Mouse (Mus musculus) neural tube, embryonic 11.5 days (tissue): ENCODE data around the gene Pan3. TPM values are rescaled to one million over a fixed set of nuclear protein-coding genes. Genes with fewer than 3 reads are reported as not detected.

Experiments used
- ATAC-seq: fragments of 200-750 bp; cut with Nextera tagmentation; 2 replicates; pipeline ENCODE4 v1.8.0; 2017; ENCODE audit warnings: moderate number of reproducible peaks, mild to moderate bottlenecking, moderate TSS enrichment, moderate library complexity; ENCODE audit not compliant: insufficient read depth, low FRiP score, low TSS enrichment
- DNase-seq: peaks from one replicate; pipeline ENCODE4 v3.0.0-alpha.2; 2015; ENCODE audit warnings: low spot score
- H3K27ac ChIP-seq: fragments of 300-500 bp; sonication (generic); 2 replicates; pipeline ENCODE4 v1.5.1; 2014; ENCODE audit warnings: low read depth, mild to moderate bottlenecking, low read length
- H3K27me3 ChIP-seq: fragments of 300-500 bp; sonication (generic); 2 replicates; pipeline ENCODE4 v1.6.1; 2014; ENCODE audit warnings: mild to moderate bottlenecking, low read length, mixed read lengths; ENCODE audit not compliant: control insufficient read depth, insufficient read depth
- H3K36me3 ChIP-seq: fragments of 300-500 bp; sonication (generic); 2 replicates; pipeline ENCODE4 v1.6.1; 2014; ENCODE audit warnings: mild to moderate bottlenecking, low read length, moderate library complexity, mixed read lengths; ENCODE audit not compliant: control insufficient read depth, insufficient read depth
- H3K4me1 ChIP-seq: fragments of 300-500 bp; sonication (generic); 2 replicates; pipeline ENCODE4 v1.6.1; 2014; ENCODE audit warnings: low read length, mixed read lengths; ENCODE audit not compliant: control insufficient read depth, insufficient read depth
- H3K4me2 ChIP-seq: fragments of 300-500 bp; sonication (generic); 2 replicates; pipeline ENCODE4 v1.6.1; 2014; ENCODE audit warnings: low read depth, mild to moderate bottlenecking, moderate library complexity
- H3K4me3 ChIP-seq: fragments of 300-500 bp; sonication (generic); 2 replicates; pipeline ENCODE4 v1.5.1; 2014; ENCODE audit warnings: low read depth, low read length
- H3K9ac ChIP-seq: fragments of 300-500 bp; sonication (generic); 2 replicates; pipeline ENCODE4 v1.6.1; 2014; ENCODE audit warnings: mild to moderate bottlenecking, low read length
- H3K9me3 ChIP-seq: fragments of 300-500 bp; sonication (generic); 2 replicates; pipeline ENCODE4 v1.6.1; 2016; ENCODE audit warnings: low read length; ENCODE audit not compliant: control insufficient read depth
- WGBS: fragments of 180-500 bp; shearing (Covaris S2); extraction: QIAGEN DNeasy Blood & Tissue Kit; methylation state at CpG from one replicate; pipeline ENCODE4 v1.1.7; 2014; 5-methylcytosine and 5-hydroxymethylcytosine counted together
- polyA plus RNA-seq: library from polyadenylated mRNA; unstranded; fragments of >200 nt; fragmentation: Nextera tagmentation; extraction: Ambion mirVana; gene quantifications from 2 replicates; pipeline ENCODE4 v1.2.1, GENCODE M21; 2014

Gene Pan3
- polyA plus RNA-seq, 1 experiment from 2014 or later, result 52.9 TPM

DNA sequence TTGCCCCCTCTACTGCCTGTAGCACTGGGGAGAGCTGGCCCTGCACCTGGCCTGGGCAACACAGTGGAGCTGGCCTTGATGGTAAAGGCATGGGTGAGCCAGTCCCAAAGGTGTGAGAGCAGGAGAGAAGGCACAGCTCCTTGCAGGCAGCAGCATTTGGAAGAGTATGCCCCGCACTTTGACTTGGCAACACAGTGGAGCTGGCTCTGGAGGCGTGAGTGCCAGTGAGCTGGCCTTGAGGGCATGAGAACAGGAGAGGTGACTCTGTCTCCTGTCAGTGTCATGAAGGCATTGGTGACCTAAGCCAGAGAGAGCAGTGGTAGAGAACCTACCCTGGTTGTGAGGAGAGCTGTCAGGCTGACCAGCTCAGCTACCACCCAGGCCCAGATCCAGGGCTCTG lies 49.4 kb downstream of the Pan3 start:
- DNase-seq (no peak), ATAC-seq (no peak)
- no peaks in the 10 kb centered on the region for H3K9me3 ChIP-seq
- no peaks in the 10 kb centered on the region for H3K27me3 ChIP-seq
- no peak overlapping the region for H3K4me3 ChIP-seq
- no peak overlapping the region for H3K9ac ChIP-seq
- H3K4me1 ChIP-seq, result no peaks in the 10 kb centered on the region
- H3K36me3 ChIP-seq, result no peaks in the 10 kb centered on the region
- H3K4me2 ChIP-seq, result no peak overlapping the region
- H3K27ac ChIP-seq, result no peak overlapping the region
- 98% methylated on average over 2 of the region's 2 CpGs for WGBS

DNA sequence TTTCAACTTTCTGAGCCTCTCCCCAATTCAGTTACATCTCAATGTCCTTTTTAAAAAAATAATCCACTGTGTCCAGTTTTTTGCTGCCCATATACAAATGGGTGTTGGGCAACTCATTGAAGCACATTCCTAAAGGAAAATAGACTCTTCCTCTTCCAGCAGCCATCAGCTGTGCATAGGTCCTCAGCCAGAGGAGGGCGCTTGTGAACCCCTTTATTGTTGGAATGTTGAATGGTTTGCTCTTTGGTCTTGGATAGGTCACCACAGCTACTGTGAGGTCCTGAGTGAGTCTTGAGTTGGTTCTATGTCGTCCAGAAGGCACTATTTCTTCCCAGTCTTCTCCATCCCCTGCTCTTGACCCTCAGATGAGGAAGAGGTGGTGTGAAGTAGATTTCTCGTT lies 54.2 kb downstream of the Pan3 start:
- ATAC-seq (no peak), DNase-seq (no peak)
- no peak overlapping the region for H3K4me3 ChIP-seq
- no peaks in the 10 kb centered on the region for H3K4me1 ChIP-seq
- 81% methylated on average over 3 of the region's 3 CpGs for WGBS
- H3K9ac ChIP-seq, result no peak overlapping the region
- H3K9me3 ChIP-seq, result no peaks in the 10 kb centered on the region
- no peaks in the 10 kb centered on the region for H3K27me3 ChIP-seq
- H3K27ac ChIP-seq, result no peak overlapping the region
- H3K4me2 ChIP-seq, result no peak overlapping the region
- no peaks in the 10 kb centered on the region for H3K36me3 ChIP-seq

DNA sequence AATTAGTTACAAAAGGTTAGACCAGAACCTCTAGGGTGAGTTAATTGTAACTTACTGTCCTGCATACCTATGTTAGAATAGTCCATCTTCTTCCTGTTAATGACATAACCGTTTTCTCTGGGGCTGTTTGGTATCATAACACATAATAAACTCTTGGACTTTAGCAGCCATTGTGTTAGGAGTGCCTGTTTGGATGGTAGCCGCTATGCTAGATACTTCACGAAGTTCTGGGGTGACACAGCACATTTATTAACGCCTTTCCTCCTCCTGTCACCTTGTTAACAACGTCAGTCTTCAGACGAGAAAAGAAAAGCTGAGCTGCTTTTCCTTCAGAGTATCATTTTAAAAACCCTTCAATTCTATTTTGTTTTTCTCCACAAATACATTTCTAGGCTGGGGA lies 59.3 kb downstream of the Pan3 start:
- WGBS, result 72% methylated on average over 6 of the region's 6 CpGs
- ATAC-seq, result no peak

DNA sequence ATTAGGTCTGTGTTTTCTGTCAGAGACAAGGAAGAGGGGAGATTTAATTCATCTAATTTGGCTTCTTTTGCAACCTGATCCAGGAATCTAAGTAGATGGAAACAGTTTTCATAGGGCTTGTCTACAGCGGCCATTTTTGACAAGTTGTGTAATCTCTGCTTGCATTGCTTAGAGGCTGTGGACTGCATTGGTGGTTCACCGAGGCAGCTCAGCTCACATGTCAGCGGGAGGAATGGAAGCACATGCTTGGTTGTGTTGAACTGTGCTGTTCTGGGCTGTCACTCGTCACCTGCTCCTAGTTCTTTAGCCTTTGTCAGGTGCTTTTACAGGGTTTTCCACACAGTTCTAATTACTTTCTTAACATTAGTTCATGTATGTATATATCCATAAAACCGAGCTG lies 60.9 kb downstream of the Pan3 start:
- Histone ChIP-seq H3K4me2 (no peak overlapping the region), H3K36me3 (no peaks in the 10 kb centered on the region), H3K9me3 (no peaks in the 10 kb centered on the region), H3K9ac (no peak overlapping the region), H3K4me3 (no peak overlapping the region), H3K4me1 (no peaks in the 10 kb centered on the region), H3K27ac (no peak overlapping the region), H3K27me3 (no peaks in the 10 kb centered on the region)
- 88% methylated on average over 5 of the region's 5 CpGs for WGBS
- DNase-seq (no peak), ATAC-seq (no peak)

More for the DNA sequence above, 59.3 kb downstream of the Pan3 start:
- Histone ChIP-seq H3K4me1 (no peaks in the 10 kb centered on the region), H3K36me3 (no peaks in the 10 kb centered on the region), H3K9ac (no peak overlapping the region), H3K27ac (no peak overlapping the region), H3K4me3 (no peak overlapping the region), H3K27me3 (no peaks in the 10 kb centered on the region), H3K9me3 (no peaks in the 10 kb centered on the region), H3K4me2 (no peak overlapping the region)
- DNase-seq, result no peak

DNA sequence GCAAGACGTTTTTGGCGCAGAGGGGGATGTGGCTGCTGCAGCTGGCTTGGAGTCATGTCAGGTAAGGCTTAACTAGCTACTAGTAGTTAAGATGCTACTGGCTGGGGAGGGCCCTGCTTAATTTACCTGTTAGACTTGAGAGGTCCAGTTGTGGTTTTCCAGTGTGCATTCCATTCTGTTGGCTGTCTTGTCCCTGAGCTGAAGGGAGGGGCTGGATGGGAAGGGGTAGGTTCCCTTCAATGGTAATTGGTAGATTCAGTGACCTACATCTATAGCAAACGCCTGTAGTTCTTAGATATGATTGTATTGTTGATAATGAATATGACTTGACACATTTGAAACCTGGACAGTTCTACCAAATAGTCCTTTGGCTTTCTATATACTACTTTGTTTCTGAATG lies 62.5 kb downstream of the Pan3 start:
- H3K27ac ChIP-seq, result no peak overlapping the region
- no peak for ATAC-seq
- WGBS, result 85% methylated on average over 3 of the region's 3 CpGs

DNA sequence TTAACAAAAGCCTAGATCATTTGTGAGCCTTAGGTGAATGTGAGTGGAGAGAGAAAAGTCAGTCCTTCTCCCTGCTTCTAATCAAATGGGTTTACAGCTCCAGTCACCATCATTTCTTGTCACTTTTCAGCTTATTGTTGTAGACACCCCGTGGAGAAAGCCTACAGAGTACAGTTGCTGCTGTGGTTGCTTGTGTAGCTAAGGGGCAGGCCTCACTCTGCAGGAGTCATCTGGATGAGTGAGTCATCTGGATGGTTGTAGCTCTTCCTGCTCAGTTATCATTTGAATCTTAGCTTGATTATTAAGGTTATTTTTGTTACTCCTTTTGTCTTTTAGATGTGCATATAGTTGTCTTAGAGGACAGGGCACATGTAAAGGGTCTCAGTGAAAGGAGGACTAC lies 63.2 kb downstream of the Pan3 start:
- DNase-seq (no peak), ATAC-seq (no peak)
- no peaks in the 10 kb centered on the region for H3K27me3 ChIP-seq
- no peak overlapping the region for H3K4me2 ChIP-seq
- no peak overlapping the region for H3K27ac ChIP-seq
- H3K4me1 ChIP-seq, result no peaks in the 10 kb centered on the region
- H3K36me3 ChIP-seq, result no peaks in the 10 kb centered on the region
- no peaks in the 10 kb centered on the region for H3K9me3 ChIP-seq
- 52% methylated on average over 1 of the region's 1 CpGs for WGBS
- H3K9ac ChIP-seq, result no peak overlapping the region
- no peak overlapping the region for H3K4me3 ChIP-seq

More for the DNA sequence above, 62.5 kb downstream of the Pan3 start:
- H3K4me2 ChIP-seq, result no peak overlapping the region
- no peaks in the 10 kb centered on the region for H3K27me3 ChIP-seq
- no peak for DNase-seq
- H3K4me3 ChIP-seq, result no peak overlapping the region
- H3K9ac ChIP-seq, result no peak overlapping the region
- H3K4me1 ChIP-seq, result no peaks in the 10 kb centered on the region
- no peaks in the 10 kb centered on the region for H3K36me3 ChIP-seq
- H3K9me3 ChIP-seq, result no peaks in the 10 kb centered on the region

DNA sequence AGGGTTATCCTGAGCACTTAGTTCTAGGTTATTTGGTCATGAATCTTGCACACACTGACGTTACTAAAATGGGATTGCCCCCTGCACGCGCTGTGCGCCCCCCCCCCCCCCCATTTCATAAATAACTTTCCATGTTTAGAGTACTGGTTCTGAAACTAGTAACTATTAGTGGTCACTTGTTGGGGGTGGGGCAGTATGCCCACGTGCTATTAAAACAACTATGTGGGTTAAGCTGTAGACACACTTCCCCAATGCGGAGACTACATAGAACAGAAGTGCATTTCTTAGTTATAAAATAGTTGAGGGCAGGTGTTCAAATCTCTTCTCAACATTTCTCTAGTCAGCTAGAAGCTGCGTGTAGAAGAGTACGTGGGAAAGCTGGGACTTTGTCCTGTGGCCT lies 63.7 kb downstream of the Pan3 start:
- no peak overlapping the region for H3K27ac ChIP-seq
- DNase-seq (no peak), ATAC-seq (no peak)
- H3K4me3 ChIP-seq, result no peak overlapping the region
- no peaks in the 10 kb centered on the region for H3K36me3 ChIP-seq
- H3K4me2 ChIP-seq, result no peak overlapping the region
- 91% methylated on average over 8 of the region's 8 CpGs for WGBS
- no peaks in the 10 kb centered on the region for H3K9me3 ChIP-seq
- H3K9ac ChIP-seq, result no peak overlapping the region
- H3K4me1 ChIP-seq, result no peaks in the 10 kb centered on the region
- H3K27me3 ChIP-seq, result no peaks in the 10 kb centered on the region

DNA sequence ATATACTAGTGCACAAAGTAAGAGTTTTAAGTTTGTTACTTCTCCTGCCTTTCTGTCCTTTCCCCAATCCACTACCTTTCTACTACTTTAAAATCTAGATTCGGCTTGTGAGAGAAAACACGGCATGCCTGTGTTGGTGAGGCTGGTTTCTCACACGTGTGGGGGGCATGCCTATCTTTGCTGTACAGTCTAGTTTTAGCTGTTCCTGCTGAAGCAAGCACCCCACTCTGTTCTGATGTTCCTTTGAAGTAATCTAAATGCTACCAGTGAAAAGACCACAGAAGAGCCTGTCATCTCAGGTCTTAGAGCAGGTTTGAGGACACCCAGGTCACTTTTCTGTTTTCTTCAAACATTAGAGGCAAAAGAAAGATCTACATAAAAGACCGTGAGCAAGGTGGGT lies 64.4 kb downstream of the Pan3 start:
- H3K9me3 ChIP-seq, result no peaks in the 10 kb centered on the region
- H3K27me3 ChIP-seq, result no peaks in the 10 kb centered on the region
- ATAC-seq (no peak), DNase-seq (no peak)
- no peak overlapping the region for H3K4me2 ChIP-seq
- no peak overlapping the region for H3K9ac ChIP-seq
- no peak overlapping the region for H3K4me3 ChIP-seq
- H3K36me3 ChIP-seq, result no peaks in the 10 kb centered on the region
- H3K27ac ChIP-seq, result no peak overlapping the region
- WGBS, result 90% methylated on average over 4 of the region's 4 CpGs
- no peaks in the 10 kb centered on the region for H3K4me1 ChIP-seq

DNA sequence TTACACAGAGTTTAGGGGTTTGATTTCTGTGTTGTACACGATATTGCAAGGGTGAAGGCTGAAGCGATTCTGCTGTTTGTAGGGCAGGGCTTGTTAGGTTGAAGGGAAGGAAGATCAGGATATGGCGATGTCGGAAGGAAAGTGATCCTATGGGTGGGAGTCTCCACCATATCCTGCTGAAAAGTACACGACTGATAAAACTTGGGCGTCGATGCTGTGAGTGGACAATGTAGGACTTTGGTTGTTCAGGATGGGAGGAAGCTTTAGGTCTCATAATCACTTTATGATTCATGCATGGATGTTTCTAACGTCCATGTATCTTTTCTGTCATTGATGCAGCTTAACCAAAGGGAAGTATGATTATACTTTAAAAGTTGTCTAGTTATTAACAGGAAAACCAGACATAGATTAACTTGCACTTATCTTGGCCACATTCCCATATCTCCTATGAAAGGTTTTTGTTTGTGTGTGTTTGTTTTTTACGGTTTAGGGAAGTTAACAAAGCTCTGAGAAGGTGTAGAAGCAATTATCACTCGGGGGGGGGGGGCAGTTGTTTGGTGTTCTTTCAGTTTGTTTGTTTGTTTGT lies 64.9 kb downstream of the Pan3 start:
- WGBS, result 88% methylated on average over 10 of the region's 10 CpGs
- no peak for ATAC-seq

More for the DNA sequence above, 64.9 kb downstream of the Pan3 start:
- Histone ChIP-seq H3K27me3 (no peaks in the 10 kb centered on the region), H3K36me3 (no peaks in the 10 kb centered on the region), H3K9me3 (no peaks in the 10 kb centered on the region), H3K9ac (no peak overlapping the region), H3K4me3 (no peak overlapping the region), H3K4me1 (no peaks in the 10 kb centered on the region), H3K4me2 (no peak overlapping the region), H3K27ac (no peak overlapping the region)
- DNase-seq, result no peak
